Mouse (Mus musculus) ES-E14 (cell line): Measurements from ENCODE around the gene Cfap45. TPM values are rescaled to one million over a fixed set of nuclear protein-coding genes. Genes with fewer than 3 reads are reported as not detected.

ENCODE experiments used
- DNase-seq: peaks from one replicate; pipeline ENCODE4 v3.0.0-alpha.2; 2013; ENCODE audit warnings: low read depth, low spot score
- H3K27ac ChIP-seq: 2 replicates; pipeline ENCODE4 v1.5.1; 2012; ENCODE audit warnings: low read depth, mild to moderate bottlenecking, low read length, moderate library complexity, mixed read lengths; ENCODE audit not compliant: poor library complexity, insufficient read depth, severe bottlenecking
- H3K36me3 ChIP-seq: 2 replicates; pipeline ENCODE4 v1.6.1; 2012; ENCODE audit warnings: mild to moderate bottlenecking, low read length, moderate library complexity, mixed read lengths; ENCODE audit not compliant: control insufficient read depth, poor library complexity, insufficient read depth, severe bottlenecking
- H3K4me1 ChIP-seq, 2 experiments: fragments of 150-350 bp in 1 of 2; sonication (generic) in 1 of 2; 2 replicates each; pipeline ENCODE4 v1.6.1; 2012; ENCODE audit warnings: low read length in 2 of 2, mild to moderate bottlenecking in 1 of 2, mixed read lengths in 1 of 2; ENCODE audit not compliant: control insufficient read depth in 2 of 2, insufficient read depth in 2 of 2, poor library complexity in 1 of 2
- H3K4me3 ChIP-seq, 2 experiments: fragments of 150-350 bp in 1 of 2; sonication (generic) in 1 of 2; 2 replicates each; pipeline ENCODE4 v1.5.1; 2012; ENCODE audit warnings: low read length in 2 of 2, low read depth in 1 of 2, mild to moderate bottlenecking in 1 of 2, mixed read lengths in 1 of 2; ENCODE audit not compliant: insufficient read depth in 1 of 2, poor library complexity in 1 of 2, severe bottlenecking in 1 of 2
- H3K9ac ChIP-seq: 2 replicates; pipeline ENCODE4 v1.6.1; 2012; ENCODE audit warnings: low read depth, mild to moderate bottlenecking, low read length, mixed read lengths; ENCODE audit not compliant: poor library complexity, insufficient read depth, severe bottlenecking
- H3K9me3 ChIP-seq: fragments of 150-350 bp; sonication (generic); 2 replicates; pipeline ENCODE4 v1.6.1; 2012; ENCODE audit warnings: low read depth, mild to moderate bottlenecking, low read length; ENCODE audit not compliant: control insufficient read depth, insufficient read depth
- CHD2 ChIP-seq: IDR thresholded peaks from 2 replicates; pipeline ENCODE4 v1.6.1; 2014; ENCODE audit warnings: mild to moderate bottlenecking, low read depth, low read length, inconsistent platforms
- HCFC1 ChIP-seq: IDR thresholded peaks from 2 replicates; pipeline ENCODE4 v1.6.1; 2012; ENCODE audit warnings: low read length, inconsistent platforms, borderline replicate concordance; ENCODE audit not compliant: insufficient read depth
- MAFK ChIP-seq: IDR thresholded peaks from 2 replicates; pipeline ENCODE4 v1.6.1; 2014; ENCODE audit warnings: mild to moderate bottlenecking, low read depth, low read length, inconsistent platforms; ENCODE audit not compliant: insufficient read depth
- ZC3H11A ChIP-seq: IDR thresholded peaks from 2 replicates; pipeline ENCODE4 v1.6.1; 2012; ENCODE audit warnings: low read depth, mild to moderate bottlenecking, inconsistent platforms, low read length, borderline replicate concordance
- ZNF384 ChIP-seq: IDR thresholded peaks from 2 replicates; pipeline ENCODE4 v1.6.1; 2012; ENCODE audit warnings: low read depth, low read length, inconsistent platforms
- in situ Hi-C, 2 experiments: fragments of 600-800 bp; cut with MboI; formaldehyde crosslinking; loops; one replicate each; pipeline ENCODE4 v1.15.1; 2025; ENCODE audit warnings: low sequenced_read_pairs in 2 of 2, inconsistent platforms in 1 of 2; ENCODE audit not compliant: unreplicated experiment in 2 of 2
- total RNA-seq: library from RNA; depleted of rRNA; stranded (reverse); fragments of 300-350 nt; gene quantifications from 2 replicates; pipeline ENCODE4 v1.2.3, GENCODE M21; 2012

The Cfap45 gene
- total RNA-seq, 1 experiment: 0.67 TPM

GRCm38 (mm10) chr1:172582436-172582835, 61.8 kb downstream of the Cfap45 start:
- Histone ChIP-seq H3K4me3 (no peak overlapping the region), H3K9ac (no peak overlapping the region), H3K9me3 (no peaks in the 10 kb centered on the region), H3K4me1 (no peaks in the 10 kb centered on the region), H3K36me3 (no peaks in the 10 kb centered on the region), H3K27ac (no peak overlapping the region)
- in situ Hi-C loops: no loop called here
- TF ChIP-seq ZC3H11A (no peak), HCFC1 (no peak), ZNF384 (no peak), CHD2 (no peak), MAFK (no peak)
- no peak for DNase-seq

GRCm38 (mm10) chr1:172584271-172584670, 63.7 kb downstream of the Cfap45 start:
- DNase-seq: no peak
- Histone ChIP-seq H3K4me1 (no peaks in the 10 kb centered on the region), H3K27ac (no peak overlapping the region), H3K4me3 (no peak overlapping the region), H3K9ac (no peak overlapping the region), H3K36me3 (no peaks in the 10 kb centered on the region), H3K9me3 (no peaks in the 10 kb centered on the region)
- TF ChIP-seq HCFC1 (no peak), ZNF384 (no peak), CHD2 (no peak), ZC3H11A (no peak), MAFK (no peak)
- in situ Hi-C loops: no loop called here

- Histone ChIP-seq H3K4me3 (no peak overlapping the region), H3K36me3 (no peaks in the 10 kb centered on the region), H3K9me3 (no peaks in the 10 kb centered on the region), H3K4me1 (no peaks in the 10 kb centered on the region), H3K27ac (no peak overlapping the region), H3K9ac (no peak overlapping the region)
- in situ Hi-C loops: no loop called here
- DNase-seq: no peak
- TF ChIP-seq MAFK: no peak
- no peak for TF ChIP-seq HCFC1
- no peak for TF ChIP-seq ZC3H11A
- no peak for TF ChIP-seq CHD2
- no peak for TF ChIP-seq ZNF384
Measured at GRCm38 (mm10) chr1:172585026-172585425, 64.4 kb downstream of the Cfap45 start.

- TF ChIP-seq ZC3H11A (no peak), CHD2 (no peak), HCFC1 (no peak), MAFK (no peak), ZNF384 (no peak)
- Histone ChIP-seq H3K4me3 (no peak overlapping the region), H3K9me3 (no peaks in the 10 kb centered on the region), H3K9ac (no peak overlapping the region), H3K27ac (no peak overlapping the region), H3K36me3 (no peaks in the 10 kb centered on the region), H3K4me1 (no peaks in the 10 kb centered on the region)
- in situ Hi-C loops: no loop called here
- DNase-seq: no peak
Measured at GRCm38 (mm10) chr1:172585612-172586567, 65.3 kb downstream of the Cfap45 start.
